Mouse (Mus musculus): ENCODE results near the gene Gm20532.
A peak's percentile ranks its signal among the peaks of the same experiment; 100 is the strongest.

Gm20532 gene

GRCm38 (mm10) chr2:26586294-26587043 is at the start of gene Gm20532:
Gm20532 (plus strand) TSS chr2:26586639.
- peak; percentile 68 for DNase-seq

- no peak for DNase-seq
Measured at GRCm38 (mm10) chr2:26539516-26539915, 46.9 kb upstream of the Gm20532 start.

- DNase-seq, result no peak
Measured at GRCm38 (mm10) chr2:26540721-26541120, 45.7 kb upstream of the Gm20532 start.

- DNase-seq, result no peak
Measured at GRCm38 (mm10) chr2:26541258-26541910, 45.1 kb upstream of the Gm20532 start.

GRCm38 (mm10) chr2:26543155-26543554 is 43.3 kb upstream of the Gm20532 start:
- no peak for DNase-seq

- no peak for DNase-seq
Measured at GRCm38 (mm10) chr2:26543768-26544167, 42.7 kb upstream of the Gm20532 start.

- DNase-seq, result no peak
Measured at GRCm38 (mm10) chr2:26544265-26544664, 42.2 kb upstream of the Gm20532 start.

- no peak for DNase-seq
Measured at GRCm38 (mm10) chr2:26547481-26547880, 39.0 kb upstream of the Gm20532 start.

GRCm38 (mm10) chr2:26549801-26550200 is 36.6 kb upstream of the Gm20532 start:
- DNase-seq, result no peak

- DNase-seq, result no peak
Measured at GRCm38 (mm10) chr2:26550205-26550604, 36.2 kb upstream of the Gm20532 start.

- no peak for DNase-seq
Measured at GRCm38 (mm10) chr2:26550777-26551176, 35.7 kb upstream of the Gm20532 start.

- DNase-seq, result no peak
Measured at GRCm38 (mm10) chr2:26551446-26551845, 35.0 kb upstream of the Gm20532 start.

GRCm38 (mm10) chr2:26552066-26552465 is 34.4 kb upstream of the Gm20532 start:
- no peak for DNase-seq

- no peak for DNase-seq
Measured at GRCm38 (mm10) chr2:26553904-26554303, 32.5 kb upstream of the Gm20532 start.

- DNase-seq, result no peak
Measured at GRCm38 (mm10) chr2:26555076-26555475, 31.4 kb upstream of the Gm20532 start.

GRCm38 (mm10) chr2:26556535-26556993 is 29.9 kb upstream of the Gm20532 start:
- DNase-seq, result no peak

GRCm38 (mm10) chr2:26560506-26560905 is 25.9 kb upstream of the Gm20532 start:
- DNase-seq, result no peak

- no peak for DNase-seq
Measured at GRCm38 (mm10) chr2:26561351-26562016, 25.0 kb upstream of the Gm20532 start.

- DNase-seq, result no peak
Measured at GRCm38 (mm10) chr2:26566221-26566620, 20.2 kb upstream of the Gm20532 start.

GRCm38 (mm10) chr2:26570034-26570433 is 16.4 kb upstream of the Gm20532 start:
- peak; percentile 61 for DNase-seq

- no peak for DNase-seq
Measured at GRCm38 (mm10) chr2:26571400-26571799, 15.0 kb upstream of the Gm20532 start.

- no peak for DNase-seq
Measured at GRCm38 (mm10) chr2:26571826-26572225, 14.6 kb upstream of the Gm20532 start.

GRCm38 (mm10) chr2:26573396-26573795 is 13.0 kb upstream of the Gm20532 start:
- peak; percentile 37 for DNase-seq

- DNase-seq, result no peak
Measured at GRCm38 (mm10) chr2:26573807-26574206, 12.6 kb upstream of the Gm20532 start.
